Mouse (Mus musculus): ENCODE results near the gene Moap1. TPM values are rescaled to one million over a fixed set of nuclear protein-coding genes. Genes with fewer than 3 reads are reported as not detected.
A peak's percentile ranks its signal among the peaks of the same experiment; 100 is the strongest.

The Moap1 gene
- total RNA-seq, 2 experiments from 2014 or later = 25.2 to 26.3 TPM

- DNase-seq (ENCODE audit: extremely low spot score in 1 of 2, low spot score in 1 of 2) = no peak
Measured at GRCm38 (mm10) chr12:102743036-102743588, 349 bp downstream of the Moap1 start.

- no peak for DNase-seq (ENCODE audit: extremely low spot score in 1 of 2, low spot score in 1 of 2)
Measured at GRCm38 (mm10) chr12:102742056-102742455, 1.4 kb downstream of the Moap1 start.

- no peak for DNase-seq (ENCODE audit: extremely low spot score in 1 of 2, low spot score in 1 of 2)
Measured at GRCm38 (mm10) chr12:102740285-102740684, 3.2 kb downstream of the Moap1 start.

- no peak for DNase-seq (ENCODE audit: extremely low spot score in 1 of 2, low spot score in 1 of 2)
Measured at GRCm38 (mm10) chr12:102739096-102739495, 4.4 kb downstream of the Moap1 start.

- DNase-seq (ENCODE audit: extremely low spot score in 1 of 2, low spot score in 1 of 2) = peak in 1 of 2 experiments; percentile 48
Measured at GRCm38 (mm10) chr12:102733381-102733780, 10.1 kb downstream of the Moap1 start.

GRCm38 (mm10) chr12:102730798-102731619 lies 12.5 kb downstream of the Moap1 start:
- DNase-seq (ENCODE audit: extremely low spot score in 1 of 2, low spot score in 1 of 2) = peak in 1 of 2 experiments; percentile 33

- peak; percentile 44 to 62 for DNase-seq (ENCODE audit: extremely low spot score in 1 of 2, low spot score in 1 of 2)
Measured at GRCm38 (mm10) chr12:102729855-102730797, 13.3 kb downstream of the Moap1 start.

GRCm38 (mm10) chr12:102725761-102726175 lies 17.7 kb downstream of the Moap1 start:
- DNase-seq (ENCODE audit: extremely low spot score in 1 of 2, low spot score in 1 of 2) = no peak

- no peak for DNase-seq (ENCODE audit: extremely low spot score in 1 of 2, low spot score in 1 of 2)
Measured at GRCm38 (mm10) chr12:102725146-102725545, 18.3 kb downstream of the Moap1 start.

GRCm38 (mm10) chr12:102723861-102724260 lies 19.6 kb downstream of the Moap1 start:
- no peak for DNase-seq (ENCODE audit: extremely low spot score in 1 of 2, low spot score in 1 of 2)

- no peak for DNase-seq (ENCODE audit: extremely low spot score in 1 of 2, low spot score in 1 of 2)
Measured at GRCm38 (mm10) chr12:102722966-102723365, 20.5 kb downstream of the Moap1 start.

GRCm38 (mm10) chr12:102722451-102722850 lies 21.0 kb downstream of the Moap1 start:
- no peak for DNase-seq (ENCODE audit: extremely low spot score in 1 of 2, low spot score in 1 of 2)

- DNase-seq (ENCODE audit: extremely low spot score in 1 of 2, low spot score in 1 of 2) = peak in 1 of 2 experiments; percentile 59
Measured at GRCm38 (mm10) chr12:102719552-102720315, 23.7 kb downstream of the Moap1 start.

GRCm38 (mm10) chr12:102714654-102715395 lies 28.6 kb downstream of the Moap1 start:
- no peak for DNase-seq (ENCODE audit: extremely low spot score in 1 of 2, low spot score in 1 of 2)

GRCm38 (mm10) chr12:102714116-102714515 lies 29.3 kb downstream of the Moap1 start:
- DNase-seq (ENCODE audit: extremely low spot score in 1 of 2, low spot score in 1 of 2) = no peak

GRCm38 (mm10) chr12:102713153-102713865 lies 30.2 kb downstream of the Moap1 start:
- no peak for DNase-seq (ENCODE audit: extremely low spot score in 1 of 2, low spot score in 1 of 2)

- no peak for DNase-seq (ENCODE audit: extremely low spot score in 1 of 2, low spot score in 1 of 2)
Measured at GRCm38 (mm10) chr12:102710851-102711375, 32.5 kb downstream of the Moap1 start.

GRCm38 (mm10) chr12:102709896-102710295 lies 33.6 kb downstream of the Moap1 start:
- no peak for DNase-seq (ENCODE audit: extremely low spot score in 1 of 2, low spot score in 1 of 2)
